Mouse (Mus musculus): ENCODE data around the gene Eef1a1.
"Not testable (repeated sequence)": the region's sequence is repeated elsewhere in the genome, so short reads cannot be mapped to it uniquely, and the experiment has no call there.

Eef1a1 gene

GRCm38 (mm10) chr9:78520127-78520779 lies 31.3 kb upstream of the Eef1a1 start:
- Histone ChIP-seq H3K36me3 (ENCODE audit: control insufficient read depth, insufficient read depth, low read length, poor library complexity, severe bottlenecking) (no peaks in the 10 kb centered on the region), H3K27me3 (ENCODE audit: control insufficient read depth, insufficient read depth, low read length, poor library complexity, severe bottlenecking) (no peaks in the 10 kb centered on the region)
- no peak for DNase-seq (ENCODE audit: low read depth, low spot score)

GRCm38 (mm10) chr9:78517237-78517636 lies 28.3 kb upstream of the Eef1a1 start:
- H3K27me3 ChIP-seq (ENCODE audit: control insufficient read depth, insufficient read depth, low read length, poor library complexity, severe bottlenecking); DNase-seq (ENCODE audit: low read depth, low spot score); H3K36me3 ChIP-seq (ENCODE audit: control insufficient read depth, insufficient read depth, low read length, poor library complexity, severe bottlenecking): not testable (repeated sequence)

- no peaks in the 10 kb centered on the region for H3K36me3 ChIP-seq (ENCODE audit: control insufficient read depth, insufficient read depth, low read length, poor library complexity, severe bottlenecking)
- no peaks in the 10 kb centered on the region for H3K27me3 ChIP-seq (ENCODE audit: control insufficient read depth, insufficient read depth, low read length, poor library complexity, severe bottlenecking)
- no peak for DNase-seq (ENCODE audit: low read depth, low spot score)
Observed at GRCm38 (mm10) chr9:78516125-78516524, 27.2 kb upstream of the Eef1a1 start.

- no peaks in the 10 kb centered on the region for H3K27me3 ChIP-seq (ENCODE audit: control insufficient read depth, insufficient read depth, low read length, poor library complexity, severe bottlenecking)
- no peaks in the 10 kb centered on the region for H3K36me3 ChIP-seq (ENCODE audit: control insufficient read depth, insufficient read depth, low read length, poor library complexity, severe bottlenecking)
- no peak for DNase-seq (ENCODE audit: low read depth, low spot score)
Observed at GRCm38 (mm10) chr9:78514681-78515080, 25.7 kb upstream of the Eef1a1 start.

- DNase-seq (ENCODE audit: low read depth, low spot score): no peak
- Histone ChIP-seq H3K36me3 (ENCODE audit: control insufficient read depth, insufficient read depth, low read length, poor library complexity, severe bottlenecking) (no peaks in the 10 kb centered on the region), H3K27me3 (ENCODE audit: control insufficient read depth, insufficient read depth, low read length, poor library complexity, severe bottlenecking) (no peaks in the 10 kb centered on the region)
Observed at GRCm38 (mm10) chr9:78513776-78514500, 25.0 kb upstream of the Eef1a1 start.

- H3K36me3 ChIP-seq (ENCODE audit: control insufficient read depth, insufficient read depth, low read length, poor library complexity, severe bottlenecking): no peaks in the 10 kb centered on the region
- no peak for DNase-seq (ENCODE audit: low read depth, low spot score)
- H3K27me3 ChIP-seq (ENCODE audit: control insufficient read depth, insufficient read depth, low read length, poor library complexity, severe bottlenecking): no peaks in the 10 kb centered on the region
Observed at GRCm38 (mm10) chr9:78511705-78512104, 22.8 kb upstream of the Eef1a1 start.

- H3K27me3 ChIP-seq (ENCODE audit: control insufficient read depth, insufficient read depth, low read length, poor library complexity, severe bottlenecking): no peaks in the 10 kb centered on the region
- DNase-seq (ENCODE audit: low read depth, low spot score): no peak
- no peaks in the 10 kb centered on the region for H3K36me3 ChIP-seq (ENCODE audit: control insufficient read depth, insufficient read depth, low read length, poor library complexity, severe bottlenecking)
Observed at GRCm38 (mm10) chr9:78508106-78508786, 19.3 kb upstream of the Eef1a1 start.

GRCm38 (mm10) chr9:78506722-78507077 lies 17.7 kb upstream of the Eef1a1 start:
- no peak for DNase-seq (ENCODE audit: low read depth, low spot score)
- Histone ChIP-seq H3K27me3 (ENCODE audit: control insufficient read depth, insufficient read depth, low read length, poor library complexity, severe bottlenecking) (no peaks in the 10 kb centered on the region), H3K36me3 (ENCODE audit: control insufficient read depth, insufficient read depth, low read length, poor library complexity, severe bottlenecking) (no peaks in the 10 kb centered on the region)

- no peaks in the 10 kb centered on the region for H3K36me3 ChIP-seq (ENCODE audit: control insufficient read depth, insufficient read depth, low read length, poor library complexity, severe bottlenecking)
- no peak for DNase-seq (ENCODE audit: low read depth, low spot score)
- H3K27me3 ChIP-seq (ENCODE audit: control insufficient read depth, insufficient read depth, low read length, poor library complexity, severe bottlenecking): no peaks in the 10 kb centered on the region
Observed at GRCm38 (mm10) chr9:78506002-78506721, 17.2 kb upstream of the Eef1a1 start.

- H3K27me3 ChIP-seq (ENCODE audit: control insufficient read depth, insufficient read depth, low read length, poor library complexity, severe bottlenecking): no peaks in the 10 kb centered on the region
- DNase-seq (ENCODE audit: low read depth, low spot score): no peak
- H3K36me3 ChIP-seq (ENCODE audit: control insufficient read depth, insufficient read depth, low read length, poor library complexity, severe bottlenecking): no peaks in the 10 kb centered on the region
Observed at GRCm38 (mm10) chr9:78505223-78505622, 16.3 kb upstream of the Eef1a1 start.

- no peak for DNase-seq (ENCODE audit: low read depth, low spot score)
- no peaks in the 10 kb centered on the region for H3K27me3 ChIP-seq (ENCODE audit: control insufficient read depth, insufficient read depth, low read length, poor library complexity, severe bottlenecking)
- no peaks in the 10 kb centered on the region for H3K36me3 ChIP-seq (ENCODE audit: control insufficient read depth, insufficient read depth, low read length, poor library complexity, severe bottlenecking)
Observed at GRCm38 (mm10) chr9:78504679-78505078, 15.7 kb upstream of the Eef1a1 start.

GRCm38 (mm10) chr9:78504133-78504532 lies 15.2 kb upstream of the Eef1a1 start:
- no peak for DNase-seq (ENCODE audit: low read depth, low spot score)
- H3K27me3 ChIP-seq (ENCODE audit: control insufficient read depth, insufficient read depth, low read length, poor library complexity, severe bottlenecking): no peaks in the 10 kb centered on the region
- H3K36me3 ChIP-seq (ENCODE audit: control insufficient read depth, insufficient read depth, low read length, poor library complexity, severe bottlenecking): no peaks in the 10 kb centered on the region

- no peak for DNase-seq (ENCODE audit: low read depth, low spot score)
- H3K27me3 ChIP-seq (ENCODE audit: control insufficient read depth, insufficient read depth, low read length, poor library complexity, severe bottlenecking): no peaks in the 10 kb centered on the region
- no peaks in the 10 kb centered on the region for H3K36me3 ChIP-seq (ENCODE audit: control insufficient read depth, insufficient read depth, low read length, poor library complexity, severe bottlenecking)
Observed at GRCm38 (mm10) chr9:78503223-78504079, 14.5 kb upstream of the Eef1a1 start.

GRCm38 (mm10) chr9:78501284-78501683 lies 12.3 kb upstream of the Eef1a1 start:
- no peaks in the 10 kb centered on the region for H3K36me3 ChIP-seq (ENCODE audit: control insufficient read depth, insufficient read depth, low read length, poor library complexity, severe bottlenecking)
- DNase-seq (ENCODE audit: low read depth, low spot score): no peak
- H3K27me3 ChIP-seq (ENCODE audit: control insufficient read depth, insufficient read depth, low read length, poor library complexity, severe bottlenecking): no peaks in the 10 kb centered on the region
